Mouse (Mus musculus) left cerebral cortex, adult 11 months (tissue): ENCODE measurements around the gene Rbm6.

Experiments used
- DNase-seq: peaks from one replicate; pipeline ENCODE4 v3.0.0; 2022; ENCODE audit warnings: low spot score

Gene Rbm6

GRCm38 (mm10) chr9:107748063-107748462 lies 125.0 kb downstream of the Rbm6 start:
- DNase-seq: no peak

DNA sequence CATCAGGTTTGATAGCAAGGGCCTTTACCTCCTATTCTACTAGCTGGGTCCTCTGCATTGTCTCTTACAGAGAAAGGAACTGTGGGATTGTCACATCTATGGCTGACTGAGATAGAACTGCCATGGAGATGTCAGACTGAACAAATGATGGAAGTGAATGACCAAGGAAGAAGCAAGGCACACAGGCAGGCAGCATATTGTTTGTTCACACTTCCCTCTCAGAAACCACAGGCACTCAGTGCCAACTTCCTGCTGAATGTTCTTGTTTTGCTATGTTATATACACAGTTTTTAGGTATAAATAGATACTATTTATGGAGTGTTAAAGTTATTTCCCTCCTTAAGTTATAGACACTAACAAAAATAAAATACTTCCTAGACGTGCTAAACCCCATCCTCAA lies 125.7 kb downstream of the Rbm6 start:
- no peak for DNase-seq

DNA sequence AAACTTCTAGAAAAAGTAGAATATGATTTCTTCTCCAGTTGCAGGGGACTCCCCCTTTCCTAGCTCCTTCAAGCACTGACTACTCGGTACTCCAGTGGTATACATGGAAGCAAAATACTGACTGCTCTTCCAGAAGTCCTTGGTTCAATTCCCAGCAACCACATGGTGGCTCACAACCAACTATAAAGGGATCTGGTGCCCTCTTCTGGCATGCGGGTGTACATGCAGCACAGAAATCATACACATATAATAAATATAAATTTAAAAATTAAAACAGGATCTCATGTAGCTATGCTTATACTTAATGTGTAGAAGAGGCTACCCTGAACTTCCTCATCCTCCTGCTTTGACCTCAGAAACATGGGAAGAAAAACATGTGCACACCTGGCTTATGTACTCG lies 126.4 kb downstream of the Rbm6 start:
- no peak for DNase-seq

DNA sequence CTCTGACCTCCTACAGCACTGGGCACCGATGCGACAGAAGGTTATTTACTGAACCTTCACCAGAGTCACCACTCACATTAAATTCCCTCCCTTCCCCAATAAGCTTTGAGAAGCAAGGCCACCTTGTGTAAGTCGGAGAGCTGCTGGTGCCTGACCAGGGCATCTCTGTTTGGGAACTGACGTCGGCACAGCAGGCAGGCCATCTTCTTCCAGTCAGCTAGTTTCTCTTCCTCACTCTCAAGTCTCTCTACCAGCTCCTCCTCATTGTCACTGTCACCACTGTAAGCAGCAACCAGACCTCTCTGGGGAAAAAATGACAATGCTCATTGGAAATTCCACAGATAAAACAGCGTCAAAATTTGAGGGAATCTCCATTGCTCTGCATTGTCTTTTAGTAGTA lies 129.0 kb downstream of the Rbm6 start:
- DNase-seq: no peak

GRCm38 (mm10) chr9:107738841-107739202 lies 134.2 kb downstream of the Rbm6 start:
- DNase-seq: no peak

GRCm38 (mm10) chr9:107738020-107738840 lies 134.8 kb downstream of the Rbm6 start:
- peak; percentile 74 for DNase-seq

GRCm38 (mm10) chr9:107736185-107736485 lies 136.9 kb downstream of the Rbm6 start:
- no peak for DNase-seq

- DNase-seq: no peak
Measured at GRCm38 (mm10) chr9:107735356-107736184, 137.5 kb downstream of the Rbm6 start.

DNA sequence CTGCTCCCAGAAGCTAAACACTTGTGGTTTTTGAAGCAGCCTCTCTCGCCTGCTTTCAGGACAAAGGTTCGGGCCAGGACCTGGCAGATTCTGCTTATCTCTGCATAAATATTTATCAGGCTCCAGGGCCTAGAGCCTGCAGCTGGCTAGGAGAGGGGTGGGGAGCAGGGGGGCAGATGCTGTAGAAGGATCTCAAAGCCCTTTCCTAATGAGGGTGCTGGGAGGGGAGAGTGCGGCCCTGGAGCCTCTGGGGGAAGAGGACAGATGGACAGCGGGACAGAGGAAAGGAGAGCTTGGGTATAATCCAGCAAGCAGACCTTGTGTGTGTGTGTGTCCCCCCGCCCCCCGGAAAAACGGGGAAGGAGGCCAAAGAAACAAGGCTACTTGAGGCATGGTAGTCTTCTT lies 138.5 kb downstream of the Rbm6 start:
- DNase-seq: no peak

GRCm38 (mm10) chr9:107729709-107730108 lies 143.3 kb downstream of the Rbm6 start:
- DNase-seq: no peak

DNA sequence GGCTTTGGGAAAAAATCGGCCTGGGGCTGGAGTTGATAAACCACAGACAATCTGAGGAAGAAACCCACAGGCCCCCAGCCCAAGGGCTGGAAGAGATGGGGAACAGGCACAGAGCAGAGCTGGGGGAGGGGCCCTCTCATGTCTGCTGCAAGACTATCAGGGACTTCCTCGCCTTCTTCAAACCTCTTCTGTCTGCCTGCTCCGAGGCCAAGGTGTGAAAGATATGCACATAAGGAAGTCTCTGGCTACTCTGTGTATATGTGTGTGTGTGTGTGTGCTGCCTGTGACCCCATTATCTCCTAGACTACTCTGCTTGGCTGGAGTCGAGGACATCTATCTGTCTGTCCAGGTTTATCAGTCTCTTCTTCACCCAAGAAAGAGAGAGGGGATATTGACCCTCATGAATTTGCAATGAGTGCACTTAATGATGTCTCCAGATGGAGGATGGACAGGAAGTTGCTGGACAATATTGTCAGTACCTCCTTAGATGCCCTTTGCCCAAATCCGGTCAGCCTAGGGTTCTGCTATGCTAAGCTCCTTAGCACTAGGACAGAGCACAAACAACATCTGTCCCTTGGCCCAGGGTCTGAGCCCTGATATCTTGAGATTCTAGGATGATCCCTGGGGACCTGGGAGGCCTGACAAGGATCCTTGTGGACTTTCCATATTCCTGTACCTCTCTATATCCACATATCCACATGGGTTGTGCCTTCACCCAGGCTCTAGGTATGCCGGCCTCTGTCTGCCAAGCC lies 143.9 kb downstream of the Rbm6 start:
- no peak for DNase-seq

DNA sequence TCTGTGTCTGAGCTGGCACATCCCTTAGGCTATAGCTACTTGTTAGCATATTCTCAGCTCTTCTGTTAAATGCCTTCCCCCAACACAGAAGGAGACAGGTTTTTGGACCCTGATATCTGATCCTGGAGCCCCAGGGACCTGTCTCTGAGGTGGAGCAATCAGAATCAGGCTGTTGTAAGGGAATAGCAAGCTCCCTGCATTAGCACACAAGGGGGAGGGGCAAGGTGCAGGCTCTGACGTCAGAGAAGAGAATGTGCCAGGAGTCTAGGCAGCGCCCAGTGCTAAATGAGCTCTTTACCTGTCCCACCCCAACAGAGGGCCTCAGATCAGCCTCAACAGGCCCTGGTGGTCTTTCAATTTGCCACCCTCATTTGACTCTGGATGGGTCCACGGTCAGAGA lies 146.0 kb downstream of the Rbm6 start:
- DNase-seq: no peak

DNA sequence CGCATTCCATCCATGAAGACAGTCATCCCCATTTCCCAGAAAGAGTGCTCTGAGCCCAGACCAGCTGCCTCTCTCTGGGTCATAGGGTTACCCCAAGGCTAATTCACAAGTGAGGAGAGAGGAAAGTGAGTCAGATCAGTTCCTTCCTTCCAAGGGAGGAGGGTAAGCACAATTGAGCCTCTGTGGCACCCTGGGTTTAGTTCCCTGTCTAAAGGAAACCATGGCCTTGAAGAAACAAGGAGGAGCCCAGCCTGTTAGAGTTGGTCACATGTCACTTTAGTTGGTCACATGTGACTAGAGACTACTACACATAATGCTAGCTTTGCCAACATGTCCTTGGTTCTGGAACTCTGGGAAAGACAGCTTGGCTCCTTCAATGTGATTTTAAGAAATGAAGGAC lies 148.2 kb downstream of the Rbm6 start:
- no peak for DNase-seq

DNA sequence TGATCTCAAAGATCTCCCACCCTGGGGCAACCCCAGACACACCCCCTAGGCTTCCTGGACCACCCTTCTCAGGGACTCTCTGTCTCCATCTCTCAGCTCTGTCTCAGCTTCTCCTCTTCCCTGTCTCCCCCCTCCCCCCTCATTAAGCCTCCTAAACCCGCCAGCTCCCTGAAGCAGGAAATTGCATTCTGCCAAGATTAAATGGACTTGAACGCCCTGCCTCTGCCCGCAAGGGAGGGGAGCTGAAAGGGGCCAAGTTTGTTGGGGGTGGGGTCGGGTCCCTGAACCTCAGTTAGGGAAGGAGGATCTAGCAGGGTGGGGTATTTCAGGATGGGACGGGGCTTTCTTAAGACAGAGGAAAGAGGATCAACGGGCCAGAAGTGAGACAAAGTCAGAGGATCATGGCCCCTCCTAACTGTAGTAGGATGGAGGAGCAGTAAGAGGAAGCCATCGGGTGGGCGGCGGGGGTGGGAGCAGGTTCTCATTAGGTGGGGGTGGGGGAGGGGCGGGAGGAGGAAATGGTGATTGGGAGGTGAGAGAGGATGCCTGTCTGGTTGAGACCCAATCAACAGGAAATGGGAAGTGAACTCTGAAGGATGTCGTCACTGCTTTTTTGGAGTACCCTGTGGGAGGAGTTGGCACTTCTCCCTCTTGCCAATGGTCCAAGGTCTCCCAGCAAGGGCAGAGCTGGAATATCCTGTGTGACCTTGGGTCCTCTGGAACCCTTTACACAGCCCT lies 149.1 kb downstream of the Rbm6 start:
- no peak for DNase-seq
